Mouse (Mus musculus): Measurements from ENCODE around the gene Ncbp3.

DNA sequence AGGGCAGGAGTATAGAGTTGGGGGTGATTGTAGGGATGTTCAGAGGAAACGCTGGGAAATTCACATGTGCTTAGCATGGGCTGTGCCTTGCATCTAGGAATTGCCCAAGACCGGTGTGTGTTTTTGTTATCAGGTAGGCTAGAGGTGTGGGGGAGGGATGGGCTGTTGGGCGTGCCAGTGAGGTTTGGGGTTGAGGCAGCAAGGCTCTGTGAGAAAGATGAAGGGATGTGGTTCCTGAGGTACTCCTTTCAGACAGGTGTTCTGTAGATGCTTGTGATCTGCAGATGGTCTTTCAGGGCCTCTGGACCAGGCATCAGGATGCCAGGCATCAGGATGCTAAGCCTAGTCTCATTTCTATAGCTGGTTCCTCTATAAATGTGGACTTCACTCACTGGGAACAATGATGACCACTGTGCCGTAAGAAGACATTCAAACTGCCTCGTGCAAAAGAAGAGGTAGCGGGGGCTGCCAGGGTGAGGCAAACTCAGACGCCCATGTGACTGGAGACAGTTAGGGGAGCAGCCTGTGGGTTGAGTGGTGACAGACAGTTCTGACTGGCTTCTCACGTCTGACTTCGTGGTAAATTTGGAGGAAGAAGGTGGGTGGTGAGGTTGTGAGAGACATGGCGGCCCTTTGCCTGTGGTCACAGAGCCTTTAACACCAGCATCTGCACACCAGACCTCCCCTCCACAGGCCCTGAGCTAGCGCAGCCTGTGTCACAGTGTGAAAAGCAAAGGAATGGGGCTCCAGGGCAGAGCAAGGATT is 46.8 kb downstream of the Ncbp3 start:
- TF ChIP-seq CTCF (IDR thresholded peaks at IDR 0.05; ENCODE audit: low read depth, low read length) (no peak), POLR2A (IDR thresholded peaks at IDR 0.05; ENCODE audit: extremely low read depth, insufficient read depth, low read length) (no peak)
